ENCODE assay signal across 14 mouse cellular contexts in genomic region chr8:107483250-107483649, GRCm38 (mm10). TPM values are rescaled to one million over a fixed set of nuclear protein-coding genes. Genes with fewer than 3 reads are reported as not detected.
DNase-seq lines count a peak whose midpoint lies in the region; ATAC-seq and TF ChIP-seq lines count a peak whose summit lies in the region.
"Had no signal": no experiment of that assay in that cellular context is flagged by ENCODE, and none has a peak within 500 bp of the region (broad histone marks: within the 10 kb centered on the region; RNA-seq: fewer than 3 reads in every experiment).

No protein-coding gene starts in this region.

- H3K4me3 ChIP-seq in hindbrain, embryonic 13.5 days, result no peak overlapping the region
- no peak overlapping the region for H3K4me3 ChIP-seq in hindbrain, embryonic 11.5 days (ENCODE audit: low read depth, low read length)
- H3K4me3 ChIP-seq in lung, adult 2 months (replicated peaks; ENCODE audit: extremely low read depth, low read depth, low read length), result no peak overlapping the region
- H3K4me3 ChIP-seq: stomach, embryonic 15.5 days had no signal

- H3K9ac ChIP-seq in hindbrain, embryonic 13.5 days, result no peak overlapping the region
- H3K9ac ChIP-seq in hindbrain, embryonic 11.5 days (ENCODE audit: low read depth, low read length), result no peak overlapping the region
- H3K9ac ChIP-seq: stomach, embryonic 15.5 days had no signal

- TF ChIP-seq POLR2A in brain, embryonic 14.5 days (IDR thresholded peaks at IDR 0.05; ENCODE audit: borderline replicate concordance, extremely low read depth, insufficient read depth, insufficient read length, poor library complexity, severe bottlenecking), result no peak
- no peak for TF ChIP-seq POLR2A in lung, adult 2 months (IDR thresholded peaks at IDR 0.05; ENCODE audit: borderline replicate concordance, extremely low read depth, low read depth, low read length)

- H3K9me3 ChIP-seq in hindbrain, embryonic 13.5 days, result no peaks in the 10 kb centered on the region
- H3K9me3 ChIP-seq in hindbrain, embryonic 11.5 days (ENCODE audit: control insufficient read depth, low read length), result no peaks in the 10 kb centered on the region
- H3K9me3 ChIP-seq: stomach, embryonic 15.5 days had no signal

- ATAC-seq in hindbrain, embryonic 13.5 days (ENCODE audit: low FRiP score), result peak; percentile 68
- ATAC-seq in hindbrain, embryonic 11.5 days (ENCODE audit: low FRiP score), result no peak
- ATAC-seq in inflammation-experienced regulatory T-cells, adult 6 months, result no peak
- ATAC-seq: activated CD4-positive, CD25-positive, alpha-beta regulatory T cell, adult 4 months; lung, postnatal 0 days had no signal

- no peak for TF ChIP-seq CTCF in brain, embryonic 14.5 days (IDR thresholded peaks at IDR 0.05; ENCODE audit: borderline replicate concordance, extremely low read depth, insufficient read depth, insufficient read length)
- no peak for TF ChIP-seq CTCF in lung, adult 2 months (IDR thresholded peaks at IDR 0.05; ENCODE audit: insufficient read depth, low read length)

- H3K4me2 ChIP-seq in hindbrain, embryonic 13.5 days, result no peak overlapping the region
- H3K4me2 ChIP-seq in hindbrain, embryonic 11.5 days (replicated peaks; ENCODE audit: low read depth, low read length), result no peak overlapping the region
- H3K4me2 ChIP-seq: heart, embryonic 11.5 days; stomach, embryonic 15.5 days had no signal

- no peak for DNase-seq in hindbrain, embryonic 11.5 days (ENCODE audit: low spot score)
- DNase-seq in brain, embryonic 14.5 days (ENCODE audit: low read depth), result peak; percentile 81
- DNase-seq in cerebellum, postnatal 25 days, result peak; percentile 79 to 84
- DNase-seq in layer of hippocampus, postnatal 14 days (ENCODE audit: low spot score in 2 of 2), result peak; percentile 66 to 81
- no peak for DNase-seq in kidney, adult 18-20 months
- DNase-seq in lung, adult 2 months, result no peak

- H3K27me3 ChIP-seq in hindbrain, embryonic 13.5 days, result no peaks in the 10 kb centered on the region
- no peaks in the 10 kb centered on the region for H3K27me3 ChIP-seq in hindbrain, embryonic 11.5 days (ENCODE audit: control insufficient read depth, insufficient read depth, low read length)
- H3K27me3 ChIP-seq: CH12.LX; stomach, embryonic 15.5 days had no signal

- peaks cover 7% of the 10 kb centered on the region; the same call in 1 of the 2 replicates for H3K4me1 ChIP-seq in hindbrain, embryonic 13.5 days (replicated peaks)
- H3K4me1 ChIP-seq in hindbrain, embryonic 11.5 days (replicated peaks; ENCODE audit: control insufficient read depth, insufficient read depth, low read length), result no peaks in the 10 kb centered on the region
- H3K4me1 ChIP-seq in lung, adult 2 months (ENCODE audit: control insufficient read depth, insufficient read depth, low read length), result no peaks in the 10 kb centered on the region
- H3K4me1 ChIP-seq: stomach, embryonic 15.5 days had no signal

- H3K27ac ChIP-seq in hindbrain, embryonic 13.5 days, result no peak overlapping the region
- H3K27ac ChIP-seq in hindbrain, embryonic 11.5 days (ENCODE audit: low read depth, low read length), result no peak overlapping the region
- H3K27ac ChIP-seq: kidney, postnatal 0 days; stomach, embryonic 15.5 days had no signal

- 63% methylated on average over 8 of the region's 8 CpGs for WGBS in hindbrain, embryonic 13.5 days
- whole genome bisulfite sequencing in hindbrain, embryonic 11.5 days, result 79% methylated on average over 8 of the region's 8 CpGs
- 67% methylated on average over 8 of the region's 8 CpGs for WGBS in lung, adult 2 months

- peaks cover 45% of the 10 kb centered on the region for H3K36me3 ChIP-seq in hindbrain, embryonic 13.5 days
- H3K36me3 ChIP-seq in hindbrain, embryonic 11.5 days (ENCODE audit: control insufficient read depth, insufficient read depth, low read length), result no peaks in the 10 kb centered on the region

RNA-seq across cellular contexts. Expression of gene Wwp2, which starts 47.1 kb away (rescaled TPM):
- 49.3 and 53.0 TPM in 2 replicates for polyA plus RNA-seq in hindbrain, embryonic 13.5 days (2015; fragmentation: Nextera tagmentation; extraction: Ambion mirVana)
- polyA plus RNA-seq in hindbrain, embryonic 11.5 days (2014; fragmentation: Nextera tagmentation; extraction: Ambion mirVana), result 61.2 and 69.5 TPM in 2 replicates
- 34.8 and 42.5 TPM in 2 replicates for polyA plus RNA-seq in brain, embryonic 14.5 days (2012; rRNA removed)
- 10 to 100 TPM; 37.1 to 38.8 TPM for total RNA-seq in layer of hippocampus, postnatal 14 days (2021)
- polyA plus RNA-seq in inflammation-experienced regulatory T-cells, adult 6 months (2017; shearing (Covaris generic)), result 100 to 1,000 TPM in 2 of 3 experiments, 10 to 100 TPM in 1; 95.1 to 126 (median 115) TPM
- 41.0 and 62.7 TPM in 2 replicates for polyA plus RNA-seq in lung, adult 2 months (2012; rRNA removed)

RNA-seq across cellular contexts. Expression of gene Nob1, which starts 58.4 kb away (rescaled TPM):
- 71.3 and 74.0 TPM in 2 replicates for polyA plus RNA-seq in hindbrain, embryonic 13.5 days (2015; fragmentation: Nextera tagmentation; extraction: Ambion mirVana)
- polyA plus RNA-seq in hindbrain, embryonic 11.5 days (2014; fragmentation: Nextera tagmentation; extraction: Ambion mirVana), result 78.9 and 80.3 TPM in 2 replicates
- 77.5 and 92.8 TPM in 2 replicates for polyA plus RNA-seq in brain, embryonic 14.5 days (2012; rRNA removed)
- 10 to 100 TPM; 33.3 to 38.3 TPM for total RNA-seq in layer of hippocampus, postnatal 14 days (2021)
- 10 to 100 TPM; 46.3 to 77.0 (median 59.8) TPM for polyA plus RNA-seq in inflammation-experienced regulatory T-cells, adult 6 months (2017; shearing (Covaris generic))
- 18.5 and 21.3 TPM in 2 replicates for polyA plus RNA-seq in lung, adult 2 months (2012; rRNA removed)

Comparison
In these comparisons a context has a peak if more than half of its experiments do, and no peak if none do; other contexts are left out.
1. DNase-seq: peak in brain, embryonic 14.5 days (single experiment), cerebellum, postnatal 25 days (2 of 2) and layer of hippocampus, postnatal 14 days (2 of 2); none in hindbrain, embryonic 11.5 days (single experiment), kidney, adult 18-20 months (single experiment) and lung, adult 2 months (single experiment).